Mouse (Mus musculus) A20 (cell line): ENCODE results near the gene Mrtfa.

Experiments used
- DNase-seq: peaks from one replicate; pipeline ENCODE4 v3.0.0-alpha.2; 2011; ENCODE audit warnings: low read depth, low spot score

The Mrtfa gene

DNA sequence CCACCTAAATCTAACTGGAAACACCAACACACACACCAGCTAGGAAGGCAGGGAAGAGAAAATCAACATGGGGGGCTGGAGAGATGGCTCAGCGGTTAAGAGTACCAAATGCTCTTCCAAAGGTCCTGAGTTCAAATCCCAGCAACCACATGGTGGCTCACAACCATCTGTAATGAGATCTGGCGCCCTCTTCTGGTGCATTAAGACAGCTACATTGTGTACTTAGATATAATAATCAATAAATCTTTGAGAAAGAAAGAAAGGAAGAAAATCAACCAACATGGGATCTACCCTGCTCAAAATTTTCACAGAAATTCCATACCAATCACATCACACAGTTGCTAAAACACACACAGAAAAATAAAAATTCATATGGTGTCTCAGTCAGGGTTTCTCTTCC, 34.1 kb downstream of the Mrtfa start:
- DNase-seq = peak; percentile 40

DNA sequence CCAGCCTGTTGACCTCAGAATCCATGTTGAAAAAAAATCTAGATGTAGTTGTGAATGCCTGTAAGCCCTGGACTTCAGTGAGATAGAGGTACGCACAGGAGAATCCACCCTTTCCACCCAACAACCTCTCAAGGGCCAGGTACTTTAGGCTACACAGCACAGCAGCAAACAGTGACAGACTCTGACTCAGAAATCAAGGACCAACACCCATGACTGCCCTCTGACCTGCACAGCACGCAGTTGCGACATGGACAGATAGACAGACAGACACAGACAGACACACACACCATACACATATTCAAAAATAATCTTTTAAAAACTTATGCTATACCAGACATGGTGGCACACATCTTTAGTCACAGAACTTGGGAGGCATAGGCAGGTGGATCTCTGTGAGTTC, 34.7 kb downstream of the Mrtfa start:
- no peak for DNase-seq

DNA sequence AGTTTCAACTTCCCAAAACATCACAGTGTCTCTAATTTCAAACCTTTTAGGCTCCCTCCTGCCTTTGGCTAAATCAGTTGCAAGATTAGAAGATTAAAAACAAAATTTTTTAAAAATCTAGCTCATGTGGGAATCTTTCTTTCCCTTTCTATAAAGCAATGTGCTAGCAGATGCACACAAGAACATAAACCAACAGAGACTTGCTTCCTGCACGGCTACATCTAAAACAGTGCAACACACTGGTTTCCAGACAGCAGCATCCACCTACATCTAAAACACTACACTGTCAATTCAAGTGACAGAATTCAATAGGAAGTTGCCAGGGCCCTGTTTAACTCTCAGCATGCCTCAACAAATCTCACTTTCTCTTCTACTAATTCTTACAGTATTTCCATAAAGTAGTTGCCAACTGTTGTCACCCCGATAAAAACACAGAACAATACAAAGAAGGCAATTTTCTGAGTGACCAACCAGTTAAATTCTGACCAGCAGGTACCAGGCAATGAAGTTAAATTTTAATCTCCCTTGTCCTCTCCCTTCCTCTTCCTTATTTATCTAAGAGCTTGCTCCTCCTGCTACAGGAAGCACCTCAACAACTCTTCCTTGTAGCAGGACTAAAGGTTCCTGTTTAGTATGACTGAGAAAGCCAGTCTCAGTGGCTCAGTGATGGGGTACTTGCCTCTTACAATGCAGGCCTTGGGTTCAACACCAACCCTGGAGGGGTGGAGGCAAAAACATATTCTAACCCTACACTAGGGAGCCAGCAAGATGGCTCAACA, 35.5 kb downstream of the Mrtfa start:
- DNase-seq = peak; percentile 62

DNA sequence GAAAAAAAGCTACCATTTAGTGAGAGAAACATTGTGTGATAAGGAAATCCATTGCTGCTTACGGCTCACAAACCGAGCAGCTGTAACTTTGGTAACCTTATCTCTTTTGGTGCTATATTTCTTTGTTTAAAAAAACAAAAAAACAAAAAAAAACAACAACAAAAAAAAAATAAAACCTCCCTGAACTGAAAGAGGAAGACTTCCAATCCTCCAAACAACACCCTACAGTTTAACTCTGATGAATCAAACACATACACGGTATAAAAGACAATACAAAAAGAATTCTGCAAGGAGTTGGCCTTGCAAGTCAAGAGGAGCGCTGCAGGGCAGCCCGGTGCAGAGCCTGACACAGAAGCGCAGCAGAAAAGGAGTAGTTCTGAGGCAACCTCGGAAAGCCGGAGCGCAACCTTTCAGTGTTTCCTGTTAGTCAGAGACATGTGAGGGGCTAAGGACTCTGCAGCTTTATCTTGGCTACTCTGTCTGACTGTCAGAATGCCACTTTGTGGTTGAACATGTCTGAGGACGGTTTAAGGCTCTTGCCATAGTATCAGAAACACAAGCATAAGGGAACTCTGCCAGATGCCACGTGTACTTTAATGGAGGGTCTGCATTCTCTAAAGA, 48.5 kb downstream of the Mrtfa start:
- DNase-seq = no peak

DNA sequence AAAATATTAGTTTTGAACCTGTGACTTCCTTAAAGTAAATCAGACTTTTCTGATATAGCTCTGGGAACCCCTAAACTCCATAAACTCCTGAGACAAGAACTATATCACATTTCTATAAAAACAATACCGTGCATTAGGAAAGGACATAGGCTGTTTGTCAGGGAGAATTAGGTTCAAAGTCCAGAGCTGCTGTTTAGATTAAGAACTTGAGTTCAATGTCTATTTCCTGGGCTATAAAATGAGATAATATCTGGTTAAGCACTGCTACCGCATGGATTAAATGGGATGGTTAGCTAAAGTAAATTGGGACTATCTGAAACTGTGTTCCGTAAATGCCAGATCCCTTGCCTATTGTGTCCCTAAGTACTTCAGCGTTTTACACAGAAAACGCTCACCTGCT, 50.6 kb downstream of the Mrtfa start:
- DNase-seq = no peak

DNA sequence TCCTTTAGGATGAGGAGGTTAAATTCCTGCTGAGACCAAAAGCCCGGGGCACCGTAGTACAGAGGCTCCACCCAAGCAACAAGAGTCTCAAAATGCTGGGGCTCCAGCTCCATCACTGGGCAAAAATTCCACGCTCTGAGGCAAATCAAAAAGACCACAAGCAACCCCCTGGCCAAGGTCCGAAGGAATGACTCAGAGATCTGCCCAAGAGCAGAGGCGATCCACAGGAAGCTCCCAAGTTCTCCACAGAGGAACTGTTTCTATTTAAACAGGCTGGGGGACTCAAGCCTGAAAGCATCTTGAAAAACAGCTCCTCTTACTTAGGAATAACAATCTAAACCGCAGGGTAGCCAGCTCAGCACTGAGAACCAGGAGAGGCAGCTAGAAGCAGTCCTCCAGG, 53.3 kb downstream of the Mrtfa start:
- DNase-seq = no peak

DNA sequence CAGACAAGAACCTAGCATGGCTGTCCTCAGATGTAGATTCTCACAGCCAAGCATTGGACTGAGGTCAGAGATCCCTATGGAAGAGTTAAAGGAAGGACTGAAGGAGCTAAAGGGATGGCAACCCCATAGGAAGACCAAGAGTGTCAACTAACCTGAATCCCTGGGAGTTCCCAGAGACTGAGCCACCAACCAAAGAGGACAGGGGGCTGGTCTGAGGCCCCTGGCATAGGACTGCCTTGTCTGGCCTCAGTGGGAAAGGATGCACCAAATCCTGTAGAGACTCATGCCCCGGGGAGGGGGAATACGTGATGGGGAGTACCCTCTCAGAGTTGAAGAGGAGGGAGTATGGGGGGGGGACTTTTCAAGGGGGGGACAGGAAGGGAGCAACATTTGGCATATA, 56.8 kb downstream of the Mrtfa start:
- DNase-seq = no peak

DNA sequence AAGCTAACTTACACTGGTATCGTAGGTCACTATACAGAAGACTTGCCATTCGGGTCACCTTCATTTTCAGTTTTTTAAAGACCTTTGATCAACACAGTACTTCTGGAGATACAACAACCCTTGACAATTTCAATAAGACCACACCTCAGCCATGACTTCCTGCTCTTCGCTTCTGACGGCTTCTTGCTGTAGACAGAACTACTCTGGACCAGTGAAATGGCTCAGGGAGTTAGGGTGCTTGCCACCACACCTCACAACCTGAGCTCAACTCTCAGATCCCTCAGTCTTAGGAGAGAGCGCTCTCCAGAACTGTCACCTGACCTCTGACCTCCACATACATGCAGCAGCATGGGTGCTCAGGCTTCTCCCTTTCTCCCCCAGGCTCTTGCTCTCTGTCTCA, 59.4 kb downstream of the Mrtfa start:
- no peak for DNase-seq

DNA sequence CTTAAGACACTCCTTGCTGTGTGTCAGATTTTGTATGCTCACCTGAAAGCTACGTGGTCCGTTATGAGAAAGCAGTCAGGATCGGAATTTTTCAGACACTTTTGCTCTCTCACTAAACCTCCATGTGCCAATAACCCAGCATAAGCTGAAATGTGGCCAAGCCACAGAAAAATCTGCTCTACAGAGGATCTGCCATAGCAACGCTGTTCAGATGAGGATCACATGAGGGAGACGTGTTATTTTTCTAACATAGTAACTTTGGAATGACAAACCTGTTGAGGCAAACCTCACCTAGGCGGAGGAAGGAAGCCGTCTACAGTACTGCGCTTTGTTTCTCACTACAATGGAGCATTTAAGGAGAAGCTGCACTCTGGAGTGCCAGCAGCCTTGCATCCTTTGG, 60.6 kb downstream of the Mrtfa start:
- DNase-seq = no peak

DNA sequence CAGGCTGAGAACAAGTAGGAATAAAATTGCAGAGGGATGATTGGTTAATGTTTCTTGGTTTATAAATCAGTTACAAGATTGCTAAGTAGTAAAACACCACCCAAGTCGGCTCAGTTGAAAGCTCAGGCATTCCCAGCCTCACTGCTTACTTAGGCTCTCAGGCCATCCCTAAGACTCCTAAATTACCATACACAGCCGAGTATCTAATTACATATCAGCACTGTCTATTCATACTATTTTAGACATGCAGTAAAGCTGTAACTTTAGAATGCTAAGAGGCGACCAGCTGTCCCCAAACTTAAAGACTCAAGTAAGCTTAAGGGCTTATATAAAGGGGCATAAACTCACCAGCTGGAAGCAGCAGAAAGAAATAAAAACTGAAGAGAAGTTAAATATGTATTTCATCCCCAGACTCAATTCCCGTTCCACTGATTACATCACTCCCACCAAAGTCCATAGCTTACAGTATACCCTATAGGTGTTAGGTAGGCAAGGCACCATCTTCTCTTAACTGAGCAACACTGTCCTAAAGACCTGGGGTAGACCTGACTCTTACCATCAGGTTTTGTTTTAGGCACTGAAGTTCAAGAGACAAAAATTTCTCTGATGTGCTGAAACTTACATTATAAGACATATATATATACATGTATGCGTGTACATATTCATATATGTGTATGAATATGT, 62.3 kb downstream of the Mrtfa start:
- DNase-seq = no peak

DNA sequence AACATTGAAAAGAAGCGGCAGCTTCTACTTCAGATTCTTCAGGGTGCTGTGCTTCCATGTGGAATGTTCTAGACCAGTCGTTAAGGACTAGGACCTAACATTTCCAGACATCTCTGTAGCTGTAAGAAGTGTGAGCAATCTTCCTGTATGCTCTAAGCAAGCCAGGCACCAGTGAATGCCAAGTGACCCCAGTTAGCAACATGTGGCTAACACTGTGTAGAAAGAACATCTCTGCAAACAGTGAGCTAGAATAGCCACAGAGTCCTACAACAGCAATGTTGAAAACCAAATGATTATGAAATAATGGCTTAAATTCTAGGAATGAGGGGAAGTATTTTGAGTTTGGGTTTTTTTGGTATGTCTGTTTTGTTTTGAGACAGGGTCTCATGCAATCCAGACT, 66.3 kb downstream of the Mrtfa start:
- DNase-seq = no peak

DNA sequence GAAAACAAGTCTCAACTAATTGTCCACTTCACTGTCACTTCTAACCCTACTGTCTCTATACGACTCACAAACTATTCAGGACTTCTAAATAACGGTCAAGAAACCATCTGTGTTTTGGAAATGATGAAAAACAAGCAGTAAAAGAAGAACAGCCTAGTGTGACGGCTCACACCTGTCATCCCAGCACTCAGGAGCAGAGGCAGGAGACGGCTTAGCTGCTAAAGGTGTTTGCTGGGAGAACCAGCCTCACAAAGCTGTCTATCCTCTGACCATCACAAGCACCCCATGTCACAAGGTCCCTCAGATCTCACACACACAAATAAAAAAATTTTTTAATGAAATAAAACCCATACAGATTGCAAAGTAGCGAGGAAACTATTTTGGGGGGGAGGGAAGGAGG, 67.4 kb downstream of the Mrtfa start:
- DNase-seq = no peak

DNA sequence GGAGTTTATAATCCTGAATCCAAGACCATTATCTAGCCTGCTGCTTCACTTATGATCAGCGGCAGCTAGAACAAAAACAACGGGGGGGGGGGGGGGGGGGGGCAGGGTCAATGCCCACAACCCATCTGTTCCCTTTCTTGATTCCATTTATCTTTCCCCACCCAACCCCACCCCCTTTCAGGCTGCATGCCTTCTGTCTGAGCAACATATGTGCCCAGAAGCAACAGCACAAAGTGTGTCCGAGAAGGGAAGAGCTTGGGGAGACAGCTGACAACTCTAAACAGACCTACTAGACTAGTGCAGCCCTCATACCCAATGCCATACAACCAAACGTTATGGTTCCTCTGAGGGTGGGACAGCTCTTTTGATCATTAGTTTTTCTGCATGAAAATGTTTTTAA, 68.0 kb downstream of the Mrtfa start:
- no peak for DNase-seq

DNA sequence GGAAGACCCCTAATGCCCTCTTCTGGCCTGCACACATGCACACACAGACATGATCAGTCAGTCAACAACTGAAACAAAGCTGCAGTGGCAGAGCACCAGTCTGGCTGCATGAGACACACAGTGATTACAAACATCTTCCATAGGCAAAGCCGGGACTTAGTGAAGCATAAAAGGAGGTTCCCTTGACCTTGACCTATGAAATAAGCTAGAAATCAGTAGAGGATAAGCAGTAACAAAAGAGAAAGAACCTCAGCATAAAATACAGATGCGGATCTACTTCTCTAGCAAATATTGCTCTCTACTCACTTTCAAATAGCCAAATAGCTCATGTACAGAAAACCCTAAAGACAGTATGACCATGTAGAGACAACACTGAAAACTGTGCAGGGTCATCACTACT, 68.5 kb downstream of the Mrtfa start:
- DNase-seq = no peak

DNA sequence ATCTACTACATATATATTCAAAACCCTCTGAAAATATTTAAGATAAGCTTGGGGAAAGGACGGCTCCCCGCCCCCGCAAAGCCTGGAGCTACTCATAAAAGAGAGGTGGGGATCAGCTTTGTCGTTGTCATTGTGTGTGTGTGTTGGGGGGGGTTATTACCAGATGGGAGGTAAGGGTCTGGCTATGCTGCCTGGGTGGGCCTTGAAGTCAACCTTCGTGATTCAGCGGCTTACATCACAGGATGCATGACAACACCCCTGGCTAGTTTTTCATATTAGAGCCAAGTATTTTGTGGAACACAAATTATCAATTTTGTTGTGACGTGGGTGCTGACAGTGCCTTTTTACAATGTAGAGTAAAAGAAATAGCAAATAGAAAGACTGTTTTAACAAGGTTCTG, 69.6 kb downstream of the Mrtfa start:
- DNase-seq = no peak

DNA sequence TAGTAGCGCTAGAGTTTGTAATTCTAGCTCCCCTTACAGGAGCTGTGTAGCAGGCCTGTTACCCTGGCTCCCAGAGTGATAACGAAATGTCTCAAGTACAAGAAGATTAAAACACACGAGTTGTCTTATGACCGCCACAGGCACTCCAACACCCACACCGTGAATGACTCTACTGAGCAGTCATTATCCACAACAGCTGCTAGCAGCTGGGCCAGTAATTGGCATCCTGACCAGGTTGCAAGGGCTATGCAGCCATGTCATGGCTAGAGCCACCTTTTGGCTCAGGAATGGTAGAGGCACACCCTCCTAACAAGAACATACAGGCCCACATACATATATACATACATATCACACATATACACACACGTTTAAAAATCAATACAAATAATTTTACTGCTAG, 70.4 kb downstream of the Mrtfa start:
- DNase-seq = no peak

DNA sequence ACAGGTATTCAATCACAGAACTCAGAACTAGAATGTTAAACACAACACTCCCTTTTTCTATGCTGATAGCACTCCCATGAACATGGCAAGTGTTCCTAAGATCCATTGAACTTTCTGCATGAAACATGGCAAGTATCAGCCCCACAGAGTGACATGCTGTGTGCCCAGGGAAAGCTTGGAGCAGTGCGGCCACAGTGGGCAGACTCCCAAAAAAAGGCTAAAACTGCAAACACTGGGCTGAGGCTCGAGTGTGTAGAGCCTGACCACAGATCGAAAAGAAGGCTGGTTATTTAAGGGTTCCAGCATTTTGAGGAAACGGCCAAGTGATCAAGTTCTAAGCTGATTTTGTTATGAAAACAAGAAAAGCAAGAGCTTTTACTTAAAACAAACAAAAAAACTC, 72.3 kb downstream of the Mrtfa start:
- DNase-seq = no peak

DNA sequence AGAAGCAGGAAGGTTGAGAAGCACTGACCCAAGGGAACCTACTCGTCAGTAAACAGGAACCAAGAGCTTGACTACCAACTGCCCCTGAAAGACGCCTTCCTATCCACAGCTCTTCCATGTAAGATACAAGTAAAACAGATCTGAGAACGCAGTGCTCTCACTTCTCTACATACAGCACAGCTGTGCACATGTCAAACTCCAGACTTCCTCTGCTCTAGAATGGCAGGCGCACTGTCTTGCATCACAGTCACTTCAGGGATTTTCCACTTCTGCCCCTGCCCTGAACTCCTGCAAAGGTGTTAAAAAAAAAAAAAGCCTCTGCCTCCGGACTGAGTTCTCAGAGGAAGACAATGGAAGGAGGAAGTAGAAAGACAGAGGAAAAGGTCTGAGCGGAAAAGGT, 78.0 kb downstream of the Mrtfa start:
- DNase-seq = peak; percentile 80

DNA sequence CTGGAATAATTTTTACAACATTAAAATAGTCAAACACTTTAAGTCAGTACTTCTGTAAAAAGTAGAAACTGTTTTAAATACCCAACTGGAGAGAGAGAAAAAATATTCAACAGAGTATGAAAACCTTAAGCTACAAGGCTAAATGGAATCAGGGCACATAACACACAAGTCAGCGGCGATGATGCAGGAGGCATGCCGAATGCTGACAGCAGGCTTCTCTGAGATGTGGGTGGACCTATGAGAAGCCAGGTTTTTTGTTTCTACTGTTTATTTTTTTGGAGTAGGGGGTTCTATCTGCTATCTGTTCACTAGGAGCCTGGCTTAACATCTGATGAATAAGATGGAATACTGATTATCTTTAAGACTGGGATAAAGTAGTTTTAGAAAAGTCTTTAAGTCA, 80.2 kb downstream of the Mrtfa start:
- DNase-seq = no peak

DNA sequence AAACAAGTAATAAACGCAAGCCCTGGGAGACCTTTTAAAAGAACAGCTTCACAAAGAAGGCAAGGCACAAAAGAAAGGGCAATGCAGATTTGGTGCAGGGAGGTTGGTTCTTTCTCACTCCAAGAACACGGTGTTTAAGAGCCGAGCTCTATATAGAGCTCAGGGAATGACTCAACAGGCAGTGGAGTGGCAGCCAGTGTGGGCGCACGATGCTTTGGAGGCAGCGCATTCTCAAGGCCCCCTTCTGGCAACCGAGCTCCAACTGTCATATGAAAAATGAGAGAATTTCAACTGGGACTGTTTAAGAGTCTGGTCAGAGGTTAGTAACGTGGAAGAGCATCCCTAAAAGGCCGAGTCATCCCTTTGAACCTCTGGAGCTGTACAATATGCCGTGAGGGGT, 84.6 kb downstream of the Mrtfa start:
- DNase-seq = no peak

DNA sequence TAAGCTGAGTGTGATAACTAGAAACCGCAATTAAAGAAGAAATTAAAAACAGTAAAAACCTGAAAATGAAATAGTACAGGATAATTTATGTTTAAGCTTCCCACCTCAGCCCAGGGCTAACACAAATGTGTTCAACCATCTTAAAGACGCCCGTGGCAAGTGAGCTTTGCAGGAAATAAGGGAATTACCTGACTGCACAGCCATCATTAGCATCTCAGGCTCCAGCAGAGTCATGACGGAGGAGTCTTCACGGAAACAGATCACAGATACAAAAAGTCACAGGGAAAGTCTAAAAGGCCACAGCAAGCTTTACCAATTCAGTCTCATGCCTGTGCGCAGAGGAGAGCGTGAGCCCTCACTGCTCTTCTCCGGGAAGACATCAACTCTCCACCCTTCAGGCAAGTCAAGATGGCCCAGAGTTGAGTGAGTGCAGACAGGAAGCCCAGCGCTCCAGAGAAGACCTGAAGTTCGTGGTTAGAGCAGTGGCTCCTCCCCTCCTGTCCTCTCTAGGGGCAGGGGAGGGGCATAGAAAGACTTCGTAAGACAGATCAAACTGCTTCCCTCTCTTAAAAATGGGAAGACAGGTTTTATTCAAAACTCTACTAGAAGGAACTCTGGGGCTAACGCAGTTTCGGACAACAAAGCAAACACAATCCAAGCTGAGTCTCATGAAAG, 85.8 kb downstream of the Mrtfa start:
- DNase-seq = peak; percentile 76

DNA sequence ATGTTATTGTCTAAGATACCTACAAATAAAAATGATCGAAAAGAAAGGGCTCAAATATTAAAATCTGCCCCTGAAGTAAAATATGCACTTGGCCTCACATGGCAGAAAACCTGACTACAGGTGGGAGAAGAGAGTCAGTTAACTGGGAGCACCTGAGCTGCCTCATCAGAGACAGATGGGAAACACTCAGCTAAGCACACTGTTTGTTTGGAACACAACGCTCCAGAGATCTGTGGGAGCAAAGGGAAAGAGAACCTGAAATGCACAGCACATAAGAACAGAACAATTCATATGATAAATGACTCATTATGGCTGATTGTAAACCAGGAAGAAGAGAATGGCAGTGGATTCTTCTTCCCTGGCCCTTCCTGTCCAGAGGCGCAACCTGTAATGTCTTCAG, 87.1 kb downstream of the Mrtfa start:
- DNase-seq = no peak
